Mouse (Mus musculus): ENCODE results near the gene Senp8. TPM values are rescaled to one million over a fixed set of nuclear protein-coding genes. Genes with fewer than 3 reads are reported as not detected.
"Not testable (repeated sequence)": the region's sequence is repeated elsewhere in the genome, so short reads cannot be mapped to it uniquely, and the experiment has no call there.

Gene Senp8
- 12.6 and 13.9 TPM in 2 replicates for polyA plus RNA-seq (2014; fragmentation: Nextera tagmentation; extraction: Ambion mirVana)

GRCm38 (mm10) chr9:59750267-59751065 lies at the start of gene Senp8, which contains the start of gene Myo9a:
TSS of gene Senp8 (minus strand) at chr9:59750710.
TSS of gene Myo9a (plus strand) at chr9:59750896.
- peak within 1 kb of the TSS; percentile 84 for H3K9ac ChIP-seq (ENCODE audit: low read depth, low read length)
- peak within 1 kb of the TSS; percentile 91 for H3K27ac ChIP-seq (ENCODE audit: low read depth, low read length)
- H3K9me3 ChIP-seq (ENCODE audit: control insufficient read depth, low read length) = no peaks in the 10 kb centered on the region
- peak within 1 kb of the TSS; percentile 88 for H3K4me3 ChIP-seq (ENCODE audit: low read length)
- WGBS = under 1% methylated on average over 51 of the region's 59 CpGs
- peak; percentile 95 for ATAC-seq (ENCODE audit: low FRiP score, low TSS enrichment)
- H3K27me3 ChIP-seq (ENCODE audit: control insufficient read depth, insufficient read depth, low read length) = no peaks in the 10 kb centered on the region
- peak within 1 kb of the TSS; percentile 77 for H3K4me2 ChIP-seq (replicated peaks; ENCODE audit: low read depth, low read length)
- H3K36me3 ChIP-seq (ENCODE audit: control insufficient read depth, insufficient read depth, low read length) = no peaks in the 10 kb centered on the region
- H3K4me1 ChIP-seq (ENCODE audit: control insufficient read depth, insufficient read depth, low read length) = peaks cover 18% of the 10 kb centered on the region

- H3K9me3 ChIP-seq (ENCODE audit: control insufficient read depth, low read length); H3K27ac ChIP-seq (ENCODE audit: low read depth, low read length); ATAC-seq (ENCODE audit: low FRiP score, low TSS enrichment); H3K27me3 ChIP-seq (ENCODE audit: control insufficient read depth, insufficient read depth, low read length); H3K4me3 ChIP-seq (ENCODE audit: low read length); H3K36me3 ChIP-seq (ENCODE audit: control insufficient read depth, insufficient read depth, low read length); H3K4me2 ChIP-seq (replicated peaks; ENCODE audit: low read depth, low read length); H3K9ac ChIP-seq (ENCODE audit: low read depth, low read length); H3K4me1 ChIP-seq (ENCODE audit: control insufficient read depth, insufficient read depth, low read length): not testable (repeated sequence)
- 88% methylated on average over 11 of the region's 13 CpGs for WGBS
These were observed 16.5 kb upstream of the Senp8 start for GRCm38 (mm10) chr9:59766966-59767461.

GRCm38 (mm10) chr9:59760515-59760914 lies 10.0 kb upstream of the Senp8 start:
- H3K4me3 ChIP-seq (ENCODE audit: low read length) = no peak overlapping the region
- H3K36me3 ChIP-seq (ENCODE audit: control insufficient read depth, insufficient read depth, low read length) = no peaks in the 10 kb centered on the region
- no peaks in the 10 kb centered on the region for H3K9me3 ChIP-seq (ENCODE audit: control insufficient read depth, low read length)
- no peaks in the 10 kb centered on the region for H3K27me3 ChIP-seq (ENCODE audit: control insufficient read depth, insufficient read depth, low read length)
- no peaks in the 10 kb centered on the region for H3K4me1 ChIP-seq (ENCODE audit: control insufficient read depth, insufficient read depth, low read length)
- H3K4me2 ChIP-seq (replicated peaks; ENCODE audit: low read depth, low read length) = no peak overlapping the region
- whole genome bisulfite sequencing = 79% methylated on average over 3 of the region's 3 CpGs
- no peak for ATAC-seq (ENCODE audit: low FRiP score, low TSS enrichment)
- no peak overlapping the region for H3K27ac ChIP-seq (ENCODE audit: low read depth, low read length)
- H3K9ac ChIP-seq (ENCODE audit: low read depth, low read length) = no peak overlapping the region

GRCm38 (mm10) chr9:59757016-59757415 lies 6.5 kb upstream of the Senp8 start:
- not testable (repeated sequence) for H3K4me1 ChIP-seq (ENCODE audit: control insufficient read depth, insufficient read depth, low read length); H3K4me2 ChIP-seq (replicated peaks; ENCODE audit: low read depth, low read length); H3K27me3 ChIP-seq (ENCODE audit: control insufficient read depth, insufficient read depth, low read length); ATAC-seq (ENCODE audit: low FRiP score, low TSS enrichment); H3K9me3 ChIP-seq (ENCODE audit: control insufficient read depth, low read length); H3K36me3 ChIP-seq (ENCODE audit: control insufficient read depth, insufficient read depth, low read length); H3K4me3 ChIP-seq (ENCODE audit: low read length); H3K27ac ChIP-seq (ENCODE audit: low read depth, low read length); H3K9ac ChIP-seq (ENCODE audit: low read depth, low read length)
- WGBS = 53% methylated on average over 2 of the region's 3 CpGs

- Histone ChIP-seq H3K4me3 (ENCODE audit: low read length) (no peak overlapping the region), H3K4me2 (replicated peaks; ENCODE audit: low read depth, low read length) (no peak overlapping the region), H3K4me1 (ENCODE audit: control insufficient read depth, insufficient read depth, low read length) (0 out of 2 replicates have a peak, but pooled peaks cover 3% of the 10 kb centered on the region), H3K27ac (ENCODE audit: low read depth, low read length) (no peak overlapping the region), H3K9ac (ENCODE audit: low read depth, low read length) (no peak overlapping the region), H3K9me3 (ENCODE audit: control insufficient read depth, low read length) (no peaks in the 10 kb centered on the region), H3K36me3 (ENCODE audit: control insufficient read depth, insufficient read depth, low read length) (no peaks in the 10 kb centered on the region), H3K27me3 (ENCODE audit: control insufficient read depth, insufficient read depth, low read length) (no peaks in the 10 kb centered on the region)
- WGBS = 45% methylated on average over 2 of the region's 2 CpGs
- no peak for ATAC-seq (ENCODE audit: low FRiP score, low TSS enrichment)
These were observed 4.7 kb upstream of the Senp8 start for GRCm38 (mm10) chr9:59755199-59755598.

- Histone ChIP-seq H3K4me3 (ENCODE audit: low read length) (peak overlapping the region; percentile 88), H3K9ac (ENCODE audit: low read depth, low read length) (peak overlapping the region; percentile 84), H3K4me1 (ENCODE audit: control insufficient read depth, insufficient read depth, low read length) (peaks cover 18% of the 10 kb centered on the region), H3K27ac (ENCODE audit: low read depth, low read length) (no peak overlapping the region; the same call in 1 of the 2 replicates), H3K9me3 (ENCODE audit: control insufficient read depth, low read length) (no peaks in the 10 kb centered on the region), H3K27me3 (ENCODE audit: control insufficient read depth, insufficient read depth, low read length) (no peaks in the 10 kb centered on the region), H3K36me3 (ENCODE audit: control insufficient read depth, insufficient read depth, low read length) (no peaks in the 10 kb centered on the region), H3K4me2 (replicated peaks; ENCODE audit: low read depth, low read length) (peak overlapping the region; percentile 77)
- 8% methylated on average over 2 of the region's 2 CpGs for WGBS
- ATAC-seq (ENCODE audit: low FRiP score, low TSS enrichment) = no peak
These were observed 1.5 kb upstream of the Senp8 start for GRCm38 (mm10) chr9:59751966-59752365.

GRCm38 (mm10) chr9:59751066-59751581 lies 614 bp upstream of the Senp8 start:
- WGBS = under 1% methylated on average over 32 of the region's 49 CpGs
- Histone ChIP-seq H3K27ac (ENCODE audit: low read depth, low read length) (peak overlapping the region; percentile 91), H3K9ac (ENCODE audit: low read depth, low read length) (peak overlapping the region; percentile 84), H3K4me1 (ENCODE audit: control insufficient read depth, insufficient read depth, low read length) (peaks cover 18% of the 10 kb centered on the region), H3K36me3 (ENCODE audit: control insufficient read depth, insufficient read depth, low read length) (no peaks in the 10 kb centered on the region), H3K4me3 (ENCODE audit: low read length) (peak overlapping the region; percentile 88), H3K4me2 (replicated peaks; ENCODE audit: low read depth, low read length) (peak overlapping the region; percentile 77), H3K9me3 (ENCODE audit: control insufficient read depth, low read length) (no peaks in the 10 kb centered on the region), H3K27me3 (ENCODE audit: control insufficient read depth, insufficient read depth, low read length) (no peaks in the 10 kb centered on the region)
- peak; percentile 96 for ATAC-seq (ENCODE audit: low FRiP score, low TSS enrichment)

GRCm38 (mm10) chr9:59749581-59750265 lies 787 bp downstream of the Senp8 start:
- H3K27ac ChIP-seq (ENCODE audit: low read depth, low read length) = peak overlapping the region; percentile 91; the same call in 1 of the 2 replicates
- no peaks in the 10 kb centered on the region for H3K27me3 ChIP-seq (ENCODE audit: control insufficient read depth, insufficient read depth, low read length)
- no peaks in the 10 kb centered on the region for H3K36me3 ChIP-seq (ENCODE audit: control insufficient read depth, insufficient read depth, low read length)
- H3K4me3 ChIP-seq (ENCODE audit: low read length) = peak overlapping the region; percentile 88
- ATAC-seq (ENCODE audit: low FRiP score, low TSS enrichment) = no peak
- H3K9me3 ChIP-seq (ENCODE audit: control insufficient read depth, low read length) = no peaks in the 10 kb centered on the region
- H3K9ac ChIP-seq (ENCODE audit: low read depth, low read length) = peak overlapping the region; percentile 66
- WGBS = 38% methylated on average over 12 of the region's 12 CpGs
- peak overlapping the region; percentile 70 for H3K4me2 ChIP-seq (replicated peaks; ENCODE audit: low read depth, low read length)
- H3K4me1 ChIP-seq (ENCODE audit: control insufficient read depth, insufficient read depth, low read length) = peaks cover 18% of the 10 kb centered on the region

Data from kidney, embryonic 14.5 days (tissue).